Mouse (Mus musculus) ES-Bruce4 (cell line): Measurements from ENCODE around the gene Kif3b.

ENCODE experiments used
- CTCF ChIP-seq: IDR thresholded peaks from one replicate; pipeline ENCODE4 v1.8.1; 2011; ENCODE audit warnings: low read depth, low read length
- EP300 ChIP-seq: IDR thresholded peaks from 2 replicates; pipeline ENCODE4 v1.6.1; 2011; ENCODE audit warnings: low read depth, low read length; ENCODE audit not compliant: insufficient read depth
- POLR2A ChIP-seq: IDR thresholded peaks from one replicate; pipeline ENCODE4 v1.8.1; 2011; ENCODE audit warnings: low read length; ENCODE audit not compliant: insufficient read depth

DNA sequence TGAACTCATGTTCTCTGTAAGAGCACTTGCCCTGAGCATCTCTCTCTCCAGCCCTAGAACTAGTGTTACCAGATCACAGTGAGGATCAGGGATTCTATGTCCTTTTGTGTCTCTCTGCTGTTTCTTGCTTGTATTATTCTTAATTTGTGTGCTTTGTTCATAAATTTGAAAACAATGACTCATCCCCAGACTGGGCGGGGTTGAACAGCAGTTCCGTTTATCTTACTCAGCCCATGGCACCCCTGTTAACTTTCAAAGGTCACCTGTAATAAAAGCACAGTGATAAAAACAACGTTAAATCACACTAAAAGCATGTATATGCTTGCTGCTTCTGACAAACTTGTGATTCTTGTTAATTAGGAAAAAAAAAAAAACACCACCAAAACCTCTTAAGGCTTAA, 51.4 kb downstream of the Kif3b start:
- TF ChIP-seq CTCF, result no peak
- no peak for TF ChIP-seq POLR2A
- TF ChIP-seq EP300, result no peak
